Mouse (Mus musculus): Measurements from ENCODE around the gene Chaf1b.

Chaf1b gene

DNA sequence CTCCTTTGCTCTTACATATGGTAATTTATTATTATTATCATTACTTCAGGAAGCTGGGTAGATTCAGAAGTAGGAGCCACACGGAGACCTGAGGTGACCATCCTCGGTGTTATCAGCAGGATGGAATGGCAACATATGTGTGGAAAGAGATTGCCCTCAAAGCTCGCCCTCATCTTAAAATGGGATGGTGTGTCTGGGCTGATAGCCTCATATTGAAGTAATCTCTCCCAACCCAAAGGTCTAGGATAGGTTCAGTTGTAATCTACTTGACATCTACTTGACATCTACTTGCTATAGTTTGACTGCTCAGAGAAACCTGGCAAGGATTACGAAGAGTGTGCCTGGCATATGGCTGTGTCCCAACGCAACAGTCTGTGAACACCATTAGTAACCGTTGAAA is 60.6 kb downstream of the Chaf1b start:
- intact Hi-C loops (cut with DNase I), result no loop called here

DNA sequence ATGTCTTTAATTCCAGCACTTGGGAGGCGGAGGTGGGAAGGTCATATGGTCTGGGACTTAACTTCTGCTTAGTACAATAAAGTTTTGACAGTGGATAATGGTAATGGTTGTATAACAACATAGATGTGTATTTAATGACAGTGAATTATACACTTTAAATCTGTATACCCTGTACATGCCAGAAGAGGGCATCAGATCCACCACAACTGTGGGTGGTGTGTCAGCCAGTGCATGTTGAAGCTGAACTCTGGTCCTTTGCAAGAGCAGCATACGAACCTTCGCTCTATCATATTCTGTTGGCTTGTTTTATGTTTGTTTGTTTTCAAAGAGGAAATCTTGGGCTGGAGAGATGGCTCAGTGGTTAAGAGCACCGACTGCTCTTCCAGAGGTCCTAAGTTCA is 63.7 kb downstream of the Chaf1b start:
- intact Hi-C loops (cut with DNase I), result no loop called here

Data from adrenal gland (tissue).